Mouse (Mus musculus): ENCODE measurements at regions not wholly inside any gene's neighbourhood (a gene's known extent, or its start where the extent isn't known, plus 50 kb on each side); places are given as distances from the start of the nearest gene placed in this dataset.

- no peak for DNase-seq
Measured at GRCm38 (mm10) chr8:25389947-25390346, 565.8 kb upstream of the Adam5 start.

- DNase-seq: peak; percentile 35
Measured at GRCm38 (mm10) chr8:25389371-25389855, 565.2 kb upstream of the Adam5 start.

GRCm38 (mm10) chr8:25388811-25389210 is 564.6 kb upstream of the Adam5 start:
- DNase-seq: no peak

GRCm38 (mm10) chr8:25385186-25385585 is 561.0 kb upstream of the Adam5 start:
- no peak for DNase-seq

GRCm38 (mm10) chr8:25384591-25384990 is 560.4 kb upstream of the Adam5 start:
- DNase-seq: no peak

- peak; percentile 45 for DNase-seq
Measured at GRCm38 (mm10) chr8:25373276-25373675, 549.1 kb upstream of the Adam5 start.

- DNase-seq: no peak
Measured at GRCm38 (mm10) chr8:25370947-25371346, 546.8 kb upstream of the Adam5 start.

- no peak for DNase-seq
Measured at GRCm38 (mm10) chr8:25369331-25369730, 545.2 kb upstream of the Adam5 start.

GRCm38 (mm10) chr8:25368561-25369091 is 544.5 kb upstream of the Adam5 start:
- peak; percentile 41 for DNase-seq

GRCm38 (mm10) chr8:25367806-25368549 is 543.8 kb upstream of the Adam5 start:
- DNase-seq: no peak

GRCm38 (mm10) chr8:25366181-25366580 is 542.0 kb upstream of the Adam5 start:
- peak; percentile 17 for DNase-seq

GRCm38 (mm10) chr8:25362656-25363055 is 538.5 kb upstream of the Adam5 start:
- no peak for DNase-seq

GRCm38 (mm10) chr8:25362146-25362545 is 538.0 kb upstream of the Adam5 start:
- no peak for DNase-seq

GRCm38 (mm10) chr8:25361420-25361819 is 537.3 kb upstream of the Adam5 start:
- DNase-seq: no peak

GRCm38 (mm10) chr8:25358539-25359165 is 534.5 kb upstream of the Adam5 start:
- no peak for DNase-seq

GRCm38 (mm10) chr8:25353822-25354770 is 529.9 kb upstream of the Adam5 start:
- no peak for DNase-seq

- DNase-seq: no peak
Measured at GRCm38 (mm10) chr8:25353405-25353804, 529.2 kb upstream of the Adam5 start.

- DNase-seq: no peak
Measured at GRCm38 (mm10) chr8:25348003-25348683, 524.0 kb upstream of the Adam5 start.

- DNase-seq: no peak
Measured at GRCm38 (mm10) chr8:25343160-25343602, 519.0 kb upstream of the Adam5 start.

GRCm38 (mm10) chr8:25342501-25342900 is 518.3 kb upstream of the Adam5 start:
- DNase-seq: no peak

GRCm38 (mm10) chr8:25341225-25341624 is 517.1 kb upstream of the Adam5 start:
- DNase-seq: no peak

- no peak for DNase-seq
Measured at GRCm38 (mm10) chr8:25340729-25341128, 516.6 kb upstream of the Adam5 start.
